13 mouse cellular contexts compared by ENCODE assay signal in the genomic region with DNA sequence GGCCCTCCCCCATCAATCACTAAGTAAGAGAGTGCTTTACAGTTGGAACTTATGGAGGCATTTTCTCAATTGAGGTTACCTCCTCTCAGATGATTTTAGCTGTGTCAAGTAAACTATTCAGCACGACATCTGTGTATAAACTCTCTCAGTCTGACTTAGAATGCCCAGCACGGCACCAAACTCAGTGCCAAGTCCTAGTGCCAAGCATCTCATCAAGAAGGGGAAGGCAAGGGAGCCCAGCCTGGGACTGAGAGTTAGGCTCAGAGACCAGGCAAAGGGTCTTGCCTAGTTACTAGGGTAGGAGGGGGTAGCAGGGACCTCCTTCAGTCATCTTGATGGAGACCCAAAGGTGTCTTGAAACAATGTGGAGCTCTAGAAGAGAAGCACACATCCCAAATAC.
"Had no signal": no experiment of that assay in that cellular context is flagged by ENCODE, and none has a peak within 500 bp of the region (broad histone marks: within the 10 kb centered on the region; RNA-seq: fewer than 3 reads in every experiment).

No protein-coding gene starts in this region.

- H3K4me3 ChIP-seq: liver, embryonic 13.5 days; stomach, embryonic 15.5 days had no signal

- DNase-seq: kidney, adult 18-20 months; kidney, adult 9 months; kidney, postnatal 14 days; kidney, postnatal 4 days; liver, embryonic 13.5 days; lung, adult 2 months; lung, postnatal 14 days; lung, postnatal 4 days; midbrain, embryonic 14.5 days; right cerebral cortex, postnatal 14 days; spleen, adult 18-20 months; thymus, postnatal 25 days had no signal

- H3K27ac ChIP-seq: liver, embryonic 13.5 days; stomach, embryonic 15.5 days had no signal
